Mouse (Mus musculus) ES-Bruce4 (cell line): ENCODE measurements around the gene Fam114a1. TPM values are rescaled to one million over a fixed set of nuclear protein-coding genes. Genes with fewer than 3 reads are reported as not detected.

Source experiments
- H3K27ac ChIP-seq: 2 replicates; pipeline ENCODE4 v1.5.1; 2012; ENCODE audit warnings: low read length, inconsistent platforms; ENCODE audit not compliant: insufficient read depth
- H3K27me3 ChIP-seq: 2 replicates; pipeline ENCODE4 v1.6.1; 2012; ENCODE audit warnings: mild to moderate bottlenecking, low read length, inconsistent platforms; ENCODE audit not compliant: control insufficient read depth, poor library complexity, insufficient read depth, severe bottlenecking
- H3K36me3 ChIP-seq: 2 replicates; pipeline ENCODE4 v1.6.1; 2012; ENCODE audit warnings: inconsistent platforms, mild to moderate bottlenecking, low read length, moderate library complexity; ENCODE audit not compliant: control insufficient read depth, poor library complexity, insufficient read depth, severe bottlenecking
- H3K4me1 ChIP-seq: one replicate; pipeline ENCODE4 v1.8.1; 2011; ENCODE audit warnings: low read length; ENCODE audit not compliant: control insufficient read depth, insufficient read depth
- H3K4me3 ChIP-seq: 2 replicates; pipeline ENCODE4 v1.5.1; 2011; ENCODE audit warnings: low read depth, mild to moderate bottlenecking, low read length
- H3K9ac ChIP-seq: 2 replicates; pipeline ENCODE4 v1.6.1; 2012; ENCODE audit warnings: low read depth, mild to moderate bottlenecking, inconsistent platforms; ENCODE audit not compliant: poor library complexity, severe bottlenecking
- H3K9me3 ChIP-seq: replicated peaks from 2 replicates; pipeline ENCODE4 v1.6.1; 2012; ENCODE audit warnings: mild to moderate bottlenecking, low read length, inconsistent platforms; ENCODE audit not compliant: control insufficient read depth, poor library complexity, insufficient read depth, severe bottlenecking
- CTCF ChIP-seq: IDR thresholded peaks from one replicate; pipeline ENCODE4 v1.8.1; 2011; ENCODE audit warnings: low read depth, low read length
- EP300 ChIP-seq: IDR thresholded peaks from 2 replicates; pipeline ENCODE4 v1.6.1; 2011; ENCODE audit warnings: low read depth, low read length; ENCODE audit not compliant: insufficient read depth
- POLR2A ChIP-seq: IDR thresholded peaks from one replicate; pipeline ENCODE4 v1.8.1; 2011; ENCODE audit warnings: low read length; ENCODE audit not compliant: insufficient read depth
- polyA plus RNA-seq: library from polyadenylated mRNA; stranded (reverse); fragments of >200 nt; gene quantifications from 2 replicates; pipeline ENCODE4 v1.2.4, GENCODE M21; 2011; ENCODE audit warnings: low read depth; ENCODE audit not compliant: missing spikeins, insufficient read depth, insufficient read length

Gene Fam114a1
- polyA plus RNA-seq, 1 experiment, result 16.5 TPM

GRCm38 (mm10) chr5:65026776-65027175, 56.9 kb downstream of the Fam114a1 start:
- Histone ChIP-seq H3K27me3 (no peaks in the 10 kb centered on the region), H3K9me3 (no peaks in the 10 kb centered on the region), H3K27ac (no peak overlapping the region), H3K36me3 (no peaks in the 10 kb centered on the region), H3K4me1 (no peaks in the 10 kb centered on the region), H3K9ac (no peak overlapping the region), H3K4me3 (no peak overlapping the region)
- no peak for TF ChIP-seq EP300
- no peak for TF ChIP-seq CTCF
- TF ChIP-seq POLR2A, result no peak

GRCm38 (mm10) chr5:65028019-65028418, 58.1 kb downstream of the Fam114a1 start:
- Histone ChIP-seq H3K9ac (no peak overlapping the region), H3K36me3 (no peaks in the 10 kb centered on the region)
- no peak for TF ChIP-seq CTCF
- TF ChIP-seq POLR2A, result no peak
- TF ChIP-seq EP300, result no peak

DNA sequence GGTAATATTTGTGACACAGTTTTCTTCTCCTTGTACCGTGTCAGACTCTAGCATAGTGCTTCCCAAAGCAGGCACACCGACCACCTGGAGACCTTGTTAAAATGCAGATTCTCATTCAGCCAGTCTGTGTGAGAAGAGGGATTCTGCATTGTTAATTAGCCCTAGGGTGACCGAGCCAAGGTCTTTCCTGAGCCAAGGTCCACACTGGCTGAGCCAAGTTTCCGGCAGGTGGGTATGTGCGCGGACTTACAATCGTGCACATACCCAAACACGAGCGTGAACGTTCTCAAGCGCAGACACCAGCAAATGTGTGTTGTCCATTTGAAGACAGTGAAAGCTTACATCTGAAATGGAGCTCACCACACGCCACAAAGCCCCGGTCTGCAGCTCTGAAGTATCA, 66.7 kb downstream of the Fam114a1 start:
- no peak for TF ChIP-seq EP300
- no peak for TF ChIP-seq POLR2A
- TF ChIP-seq CTCF, result no peak
- H3K36me3 ChIP-seq, result no peaks in the 10 kb centered on the region
- no peak overlapping the region for H3K4me3 ChIP-seq
- H3K9me3 ChIP-seq, result no peaks in the 10 kb centered on the region
- no peak overlapping the region for H3K27ac ChIP-seq
- no peak overlapping the region for H3K9ac ChIP-seq
- no peaks in the 10 kb centered on the region for H3K27me3 ChIP-seq
- no peaks in the 10 kb centered on the region for H3K4me1 ChIP-seq

More at GRCm38 (mm10) chr5:65028019-65028418, 58.1 kb downstream of the Fam114a1 start:
- Histone ChIP-seq H3K4me3 (no peak overlapping the region), H3K4me1 (no peaks in the 10 kb centered on the region), H3K9me3 (no peaks in the 10 kb centered on the region), H3K27ac (no peak overlapping the region), H3K27me3 (no peaks in the 10 kb centered on the region)

DNA sequence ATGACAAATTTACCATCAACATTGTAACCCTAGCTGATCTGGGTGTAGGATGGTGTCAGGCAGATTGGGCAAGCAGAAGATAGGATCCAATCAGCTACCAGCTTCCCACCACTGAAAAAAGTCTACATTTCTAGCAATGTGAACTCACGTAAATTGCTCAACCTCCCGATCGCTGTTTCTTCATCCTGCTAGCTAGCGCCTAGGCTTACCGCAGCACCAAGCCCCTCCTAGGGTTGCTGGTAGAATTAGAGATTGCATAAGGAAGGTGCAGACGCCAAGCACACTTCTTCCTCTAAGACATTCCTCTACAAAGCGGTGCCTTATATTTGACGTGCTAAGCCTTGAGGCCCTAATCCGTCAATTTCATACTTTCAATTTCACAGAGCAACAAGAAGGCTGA, 68.4 kb downstream of the Fam114a1 start:
- Histone ChIP-seq H3K27ac (no peak overlapping the region), H3K27me3 (no peaks in the 10 kb centered on the region), H3K36me3 (no peaks in the 10 kb centered on the region), H3K9ac (no peak overlapping the region), H3K9me3 (no peaks in the 10 kb centered on the region), H3K4me1 (no peaks in the 10 kb centered on the region), H3K4me3 (no peak overlapping the region)
- TF ChIP-seq EP300 (no peak), CTCF (no peak), POLR2A (no peak)

- Histone ChIP-seq H3K9ac (no peak overlapping the region), H3K9me3 (no peaks in the 10 kb centered on the region), H3K27ac (no peak overlapping the region), H3K4me3 (no peak overlapping the region), H3K4me1 (no peaks in the 10 kb centered on the region), H3K27me3 (no peaks in the 10 kb centered on the region), H3K36me3 (no peaks in the 10 kb centered on the region)
- TF ChIP-seq POLR2A (no peak), CTCF (no peak), EP300 (no peak)
Observed at GRCm38 (mm10) chr5:65038811-65039571, 69.1 kb downstream of the Fam114a1 start.

DNA sequence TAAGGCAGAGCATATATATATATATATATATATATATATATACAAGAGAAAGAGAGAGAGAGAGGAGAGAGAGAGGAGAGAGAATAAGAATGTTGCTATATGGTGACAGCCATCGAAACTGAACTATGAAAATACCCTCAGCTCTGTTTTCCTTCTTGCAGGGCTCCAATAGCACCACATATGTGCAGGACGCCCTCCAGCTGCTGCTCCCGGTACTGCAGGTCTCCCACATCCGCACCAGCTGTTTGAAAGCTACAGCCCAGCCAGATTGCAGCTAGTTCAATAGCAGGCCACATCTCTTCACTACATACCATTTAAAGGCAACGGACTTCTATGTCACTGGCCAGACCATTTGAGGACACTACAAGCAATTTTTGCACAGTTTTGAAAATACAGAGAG, 70.6 kb downstream of the Fam114a1 start:
- no peak overlapping the region for H3K4me3 ChIP-seq
- H3K9ac ChIP-seq, result no peak overlapping the region
- H3K27me3 ChIP-seq, result no peaks in the 10 kb centered on the region
- peak; percentile 60 for TF ChIP-seq CTCF
- TF ChIP-seq EP300, result no peak
- no peak overlapping the region for H3K27ac ChIP-seq
- H3K9me3 ChIP-seq, result no peaks in the 10 kb centered on the region
- H3K4me1 ChIP-seq, result no peaks in the 10 kb centered on the region
- H3K36me3 ChIP-seq, result no peaks in the 10 kb centered on the region
